Mouse (Mus musculus) 3134 (cell line): ENCODE results near the gene Gtpbp6.
"Not testable (repeated sequence)": the region's sequence is repeated elsewhere in the genome, so short reads cannot be mapped to it uniquely, and the experiment has no call there.

ENCODE experiments used
- DNase-seq: peaks from one replicate; pipeline ENCODE4 v3.0.0-alpha.2; 2011; ENCODE audit warnings: low spot score; ENCODE audit not compliant: insufficient read length; ENCODE audit errors: extremely low read depth

The Gtpbp6 gene

GRCm38 (mm10) chr5:110100921-110101631, 6.9 kb downstream of the Gtpbp6 start:
- DNase-seq: peak; percentile 31

- DNase-seq: peak; percentile 14
Observed at GRCm38 (mm10) chr5:110099656-110100580, 8.1 kb downstream of the Gtpbp6 start, which contains the start of gene Plcxd1. Gene Plcxd1 (plus strand): TSS chr5:110099969.

GRCm38 (mm10) chr5:110098991-110099477, 9.0 kb downstream of the Gtpbp6 start:
- no peak for DNase-seq

- DNase-seq: no peak
Observed at GRCm38 (mm10) chr5:110094847-110095213, 13.2 kb downstream of the Gtpbp6 start.

GRCm38 (mm10) chr5:110094030-110094846, 13.8 kb downstream of the Gtpbp6 start, which contains the start of gene Gm35315:
Gene Gm35315 (minus strand): TSS chr5:110094420.
- peak; percentile 80 for DNase-seq

- no peak for DNase-seq
Observed at GRCm38 (mm10) chr5:110091546-110091945, 16.5 kb downstream of the Gtpbp6 start.

- DNase-seq: no peak
Observed at GRCm38 (mm10) chr5:110086161-110086866, 21.7 kb downstream of the Gtpbp6 start.

- DNase-seq: no peak
Observed at GRCm38 (mm10) chr5:110082961-110083360, 25.0 kb downstream of the Gtpbp6 start.

GRCm38 (mm10) chr5:110072413-110072812, 35.6 kb downstream of the Gtpbp6 start, which contains the start of gene Gm17655:
Gene Gm17655 (minus strand): TSS chr5:110072513.
- not testable (repeated sequence) for DNase-seq

- peak; percentile 76 for DNase-seq
Observed at GRCm38 (mm10) chr5:110057637-110058408, 50.2 kb downstream of the Gtpbp6 start.
